Mouse (Mus musculus) liver, postnatal 0 days (tissue): ENCODE results near the gene Inca1. TPM values are rescaled to one million over a fixed set of nuclear protein-coding genes. Genes with fewer than 3 reads are reported as not detected.
A peak's percentile ranks its signal among the peaks of the same experiment; 100 is the strongest.

Experiments
- ATAC-seq: fragments of 200-750 bp; cut with Nextera tagmentation; 2 replicates; pipeline ENCODE4 v1.8.0; 2017; ENCODE audit warnings: mild to moderate bottlenecking, moderate library complexity
- DNase-seq: peaks from one replicate; pipeline ENCODE4 v3.0.0-alpha.2; 2016
- H3K27ac ChIP-seq: fragments of 300-500 bp; sonication (generic); 2 replicates; pipeline ENCODE4 v1.5.1; 2014; ENCODE audit warnings: antibody characterized with exemption, moderate library complexity, mild to moderate bottlenecking, low read depth
- H3K27me3 ChIP-seq: fragments of 300-500 bp; sonication (generic); 2 replicates; pipeline ENCODE4 v1.6.1; 2014; ENCODE audit warnings: low read length, control low read depth, mixed read lengths; ENCODE audit not compliant: insufficient read depth
- H3K36me3 ChIP-seq: fragments of 300-500 bp; sonication (generic); replicated peaks from 2 replicates; pipeline ENCODE4 v1.6.1; 2014; ENCODE audit warnings: mild to moderate bottlenecking, control low read depth, low read length, moderate library complexity, mixed read lengths; ENCODE audit not compliant: insufficient read depth
- H3K4me1 ChIP-seq: fragments of 300-500 bp; sonication (generic); 2 replicates; pipeline ENCODE4 v1.6.1; 2014; ENCODE audit warnings: antibody characterized with exemption, mild to moderate bottlenecking, control low read depth; ENCODE audit not compliant: insufficient read depth
- H3K4me2 ChIP-seq: fragments of 300-500 bp; sonication (generic); 2 replicates; pipeline ENCODE4 v1.6.1; 2014; ENCODE audit warnings: low read depth, mild to moderate bottlenecking, low read length, moderate library complexity, mixed read lengths
- H3K4me3 ChIP-seq: fragments of 300-500 bp; sonication (generic); 2 replicates; pipeline ENCODE4 v1.5.1; 2014; ENCODE audit warnings: low read depth, low read length
- H3K9ac ChIP-seq: fragments of 300-500 bp; sonication (generic); replicated peaks from 2 replicates; pipeline ENCODE4 v1.6.1; 2014; ENCODE audit warnings: mild to moderate bottlenecking, moderate library complexity
- H3K9me3 ChIP-seq: fragments of 300-500 bp; sonication (generic); 2 replicates; pipeline ENCODE4 v1.6.1; 2016; ENCODE audit warnings: mild to moderate bottlenecking, control low read depth, low read length, mixed read lengths
- CTCF ChIP-seq: sonication (generic); IDR thresholded peaks from 2 replicates; pipeline ENCODE4 v1.5.1; 2016; ENCODE audit warnings: antibody characterized with exemption, low read depth
- EP300 ChIP-seq: IDR thresholded peaks from 2 replicates; pipeline ENCODE4 v1.6.1; 2016; ENCODE audit warnings: antibody characterized with exemption, low read depth, mild to moderate bottlenecking
- WGBS: fragments of 180-500 bp; shearing (Covaris S2); extraction: QIAGEN DNeasy Blood & Tissue Kit; methylation state at CpG from one replicate; pipeline ENCODE4 v1.1.7; 2014; ENCODE audit not compliant: insufficient replicate concordance; 5-methylcytosine and 5-hydroxymethylcytosine counted together
- polyA plus RNA-seq: library from polyadenylated mRNA; unstranded; fragments of >200 nt; fragmentation: Nextera tagmentation; extraction: Ambion mirVana; gene quantifications from 2 replicates; pipeline ENCODE4 v1.2.1, GENCODE M21; 2015

The Inca1 gene
- polyA plus RNA-seq, 1 experiment from 2014 or later: 8.3 TPM

DNA sequence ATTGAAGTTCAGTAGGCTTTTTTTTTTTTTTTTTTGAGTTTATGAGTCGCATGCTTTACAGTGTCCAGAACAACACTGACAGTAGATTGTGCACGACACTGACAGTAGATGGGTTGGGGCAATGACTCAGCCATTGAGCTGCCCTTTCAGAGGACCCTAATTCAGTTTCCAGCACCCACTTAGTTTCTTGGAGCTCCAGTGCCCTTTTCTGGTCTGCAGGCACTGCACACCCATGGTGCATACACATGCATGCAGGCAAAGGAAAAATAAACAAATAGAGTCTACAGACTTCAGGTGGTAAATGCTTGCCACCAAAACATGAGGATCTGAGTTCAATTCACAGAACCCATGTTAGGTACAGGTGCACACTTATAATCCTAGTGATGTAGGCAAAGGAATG is 26.6 kb upstream of the Inca1 start:
- 70% methylated on average over 2 of the region's 2 CpGs for WGBS
- ATAC-seq (no peak), DNase-seq (no peak)
- TF ChIP-seq CTCF: no peak
- no peak for TF ChIP-seq EP300
- Histone ChIP-seq H3K4me1 (peaks cover 5% of the 10 kb centered on the region; the same call in 1 of the 2 replicates), H3K27me3 (no peaks in the 10 kb centered on the region), H3K9me3 (no peaks in the 10 kb centered on the region), H3K4me2 (no peak overlapping the region), H3K36me3 (peaks cover 46% of the 10 kb centered on the region), H3K9ac (no peak overlapping the region), H3K27ac (no peak overlapping the region), H3K4me3 (no peak overlapping the region)

DNA sequence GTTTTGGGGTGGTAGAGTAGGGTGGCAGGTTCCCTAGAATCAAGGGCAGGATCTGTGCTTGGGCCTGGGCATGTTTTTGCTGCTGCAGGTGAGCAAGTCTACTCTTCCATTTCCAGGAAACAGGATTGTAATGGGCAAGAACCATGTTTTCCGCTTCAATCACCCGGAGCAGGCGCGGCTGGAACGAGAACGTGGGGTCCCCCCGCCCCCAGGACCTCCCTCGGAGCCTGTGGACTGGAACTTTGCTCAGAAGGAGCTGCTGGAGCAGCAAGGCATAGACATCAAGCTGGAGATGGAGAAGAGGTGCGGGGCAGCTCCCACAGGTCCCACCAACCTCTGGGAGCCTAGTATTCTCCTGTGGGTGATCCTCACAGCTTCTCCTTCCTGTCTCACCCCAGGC is 24.8 kb upstream of the Inca1 start:
- ATAC-seq (no peak), DNase-seq (no peak)
- 77% methylated on average over 9 of the region's 9 CpGs for WGBS
- no peak overlapping the region for H3K27ac ChIP-seq
- no peaks in the 10 kb centered on the region for H3K9me3 ChIP-seq
- no peak overlapping the region for H3K9ac ChIP-seq
- 0 out of 2 replicates have a peak, but pooled peaks cover under 1% of the 10 kb centered on the region for H3K4me1 ChIP-seq
- no peak overlapping the region for H3K4me3 ChIP-seq
- peaks cover 51% of the 10 kb centered on the region for H3K36me3 ChIP-seq
- TF ChIP-seq CTCF (no peak), EP300 (no peak)
- H3K27me3 ChIP-seq: no peaks in the 10 kb centered on the region
- H3K4me2 ChIP-seq: no peak overlapping the region

DNA sequence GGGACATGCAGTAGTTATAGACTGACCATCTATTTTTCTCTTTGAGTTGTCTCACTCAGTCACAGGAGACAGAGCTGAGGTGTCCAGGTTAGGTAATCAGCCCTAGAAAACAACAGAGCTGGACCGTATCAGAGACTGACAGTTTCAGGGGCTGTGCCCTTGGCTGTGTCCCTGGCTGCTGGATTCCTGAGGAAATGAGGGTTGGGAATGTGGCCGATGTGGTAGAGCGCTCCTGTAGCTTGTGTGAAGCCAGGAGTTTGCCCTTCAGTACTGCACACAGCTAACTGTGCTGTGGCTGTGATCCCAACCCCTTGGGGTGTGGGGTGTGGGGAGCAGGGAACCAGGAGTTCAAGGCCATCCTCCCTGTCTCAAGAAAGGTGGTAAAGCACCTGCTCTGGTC is 21.1 kb upstream of the Inca1 start:
- Histone ChIP-seq H3K4me3 (no peak overlapping the region), H3K9ac (no peak overlapping the region), H3K27me3 (no peaks in the 10 kb centered on the region), H3K4me1 (no peaks in the 10 kb centered on the region), H3K9me3 (no peaks in the 10 kb centered on the region), H3K36me3 (peaks cover 40% of the 10 kb centered on the region), H3K4me2 (no peak overlapping the region), H3K27ac (no peak overlapping the region)
- no peak for ATAC-seq
- DNase-seq: no peak
- WGBS: 90% methylated on average over 3 of the region's 3 CpGs
- no peak for TF ChIP-seq EP300
- no peak for TF ChIP-seq CTCF

DNA sequence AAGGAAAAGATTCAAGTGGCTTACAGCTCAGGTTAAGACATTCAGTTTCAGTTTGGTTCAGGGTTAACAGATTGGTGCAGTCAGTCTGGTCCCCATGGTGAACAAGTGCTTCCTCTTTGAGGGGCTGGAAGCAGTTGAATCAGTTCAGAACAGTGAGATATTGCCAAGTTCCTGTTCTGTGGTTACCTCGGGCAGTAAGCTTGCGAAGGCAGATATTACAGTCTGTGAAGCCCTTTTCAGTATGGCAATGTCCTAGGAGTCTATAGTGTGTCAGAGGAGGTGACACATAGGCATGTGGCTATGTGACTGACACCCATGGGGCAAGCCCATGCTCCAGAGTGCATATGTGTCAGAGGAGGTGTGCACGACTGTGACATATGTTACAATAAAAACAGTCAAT is 20.6 kb upstream of the Inca1 start:
- DNase-seq: no peak
- no peak overlapping the region for H3K4me2 ChIP-seq
- H3K36me3 ChIP-seq: peaks cover 36% of the 10 kb centered on the region
- peak; percentile 73 for ATAC-seq
- no peaks in the 10 kb centered on the region for H3K9me3 ChIP-seq
- WGBS: 36% methylated on average over 3 of the region's 3 CpGs
- H3K27ac ChIP-seq: 0 out of 2 replicates have a peak overlapping the region, but pooled peaks have one; percentile 13
- TF ChIP-seq EP300 (no peak), CTCF (no peak)
- H3K9ac ChIP-seq: no peak overlapping the region
- no peaks in the 10 kb centered on the region for H3K27me3 ChIP-seq
- H3K4me1 ChIP-seq: no peaks in the 10 kb centered on the region
- H3K4me3 ChIP-seq: no peak overlapping the region

DNA sequence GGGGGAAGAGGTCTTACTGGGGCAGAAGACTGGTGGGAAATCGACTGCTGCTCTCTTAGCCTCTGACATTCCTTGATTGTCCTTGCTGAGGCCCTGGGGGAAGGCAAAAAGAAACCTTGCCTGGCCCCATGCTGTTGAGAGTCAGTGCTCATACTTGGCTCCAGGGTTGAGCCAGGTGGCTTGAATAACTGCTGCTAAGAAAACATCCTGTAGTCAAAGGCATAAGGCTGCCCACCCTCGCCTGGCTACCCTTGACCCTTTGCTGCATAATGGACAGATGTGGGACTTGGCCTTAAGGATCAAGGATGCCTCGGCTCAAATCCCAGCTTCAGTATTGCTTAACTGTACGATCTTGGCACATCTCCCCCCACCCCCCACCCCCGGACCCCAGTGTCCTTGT is 18.5 kb upstream of the Inca1 start:
- no peak for ATAC-seq
- no peak overlapping the region for H3K4me2 ChIP-seq
- H3K27ac ChIP-seq: no peak overlapping the region
- no peaks in the 10 kb centered on the region for H3K9me3 ChIP-seq
- WGBS: 58% methylated on average over 5 of the region's 5 CpGs
- H3K27me3 ChIP-seq: no peaks in the 10 kb centered on the region
- DNase-seq: no peak
- no peaks in the 10 kb centered on the region for H3K4me1 ChIP-seq
- peaks cover 21% of the 10 kb centered on the region for H3K36me3 ChIP-seq
- H3K9ac ChIP-seq: no peak overlapping the region
- H3K4me3 ChIP-seq: no peak overlapping the region
- TF ChIP-seq EP300 (no peak), CTCF (no peak)

DNA sequence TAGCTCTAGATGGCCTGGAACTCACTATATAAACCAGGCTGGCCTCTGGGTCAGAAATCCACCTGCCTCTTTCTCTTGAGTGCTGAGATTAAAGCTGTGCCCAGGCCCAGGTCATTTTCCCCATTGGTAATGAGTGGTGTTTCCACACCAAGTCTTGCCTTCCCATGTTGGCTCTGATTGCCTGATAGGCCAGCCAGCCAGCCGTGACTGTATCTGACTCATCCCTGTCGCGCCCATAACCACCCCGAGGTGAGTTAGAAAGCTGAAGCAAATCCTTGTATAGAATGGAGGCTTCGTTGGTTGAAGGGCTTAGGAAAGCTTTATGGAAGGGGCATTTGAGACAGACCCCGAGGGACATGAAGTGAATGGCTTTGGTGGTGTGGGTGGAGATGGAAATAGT is 15.9 kb upstream of the Inca1 start:
- TF ChIP-seq EP300 (no peak), CTCF (no peak)
- Histone ChIP-seq H3K36me3 (peaks cover 28% of the 10 kb centered on the region), H3K4me1 (no peaks in the 10 kb centered on the region), H3K27ac (no peak overlapping the region), H3K9me3 (no peaks in the 10 kb centered on the region), H3K27me3 (no peaks in the 10 kb centered on the region), H3K4me2 (no peak overlapping the region), H3K9ac (no peak overlapping the region), H3K4me3 (no peak overlapping the region)
- no peak for DNase-seq
- WGBS: 73% methylated on average over 6 of the region's 6 CpGs
- ATAC-seq: no peak

DNA sequence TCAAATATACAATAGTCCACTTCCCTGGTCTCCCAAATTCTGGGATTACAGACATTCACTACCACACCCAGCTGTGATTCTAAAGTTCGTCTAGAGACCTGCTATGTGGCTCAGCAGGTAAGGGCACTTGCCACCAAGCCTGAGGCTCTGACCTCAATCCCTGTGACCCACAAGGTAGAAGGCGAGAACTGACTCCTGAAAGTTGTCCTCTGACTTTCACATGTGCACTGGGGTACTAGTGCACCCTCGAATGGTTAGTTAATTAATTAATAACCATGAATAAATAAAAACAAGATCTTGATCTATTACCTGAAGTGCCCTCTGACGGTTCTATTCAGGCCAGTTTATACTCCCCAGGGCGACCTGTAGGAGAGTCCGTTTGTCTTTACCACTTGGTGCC is 13.3 kb upstream of the Inca1 start:
- Histone ChIP-seq H3K4me3 (no peak overlapping the region), H3K9me3 (no peaks in the 10 kb centered on the region), H3K27ac (no peak overlapping the region), H3K4me2 (no peak overlapping the region), H3K27me3 (no peaks in the 10 kb centered on the region), H3K9ac (no peak overlapping the region), H3K4me1 (no peaks in the 10 kb centered on the region), H3K36me3 (peaks cover 25% of the 10 kb centered on the region)
- TF ChIP-seq EP300 (no peak), CTCF (no peak)
- ATAC-seq (no peak), DNase-seq (no peak)
- WGBS: 68% methylated on average over 6 of the region's 6 CpGs
